Mouse (Mus musculus) limb, embryonic 11.5 days (tissue): ENCODE measurements around the gene Nup62. TPM values are rescaled to one million over a fixed set of nuclear protein-coding genes. Genes with fewer than 3 reads are reported as not detected.
A peak's percentile ranks its signal among the peaks of the same experiment; 100 is the strongest.

Source experiments
- ATAC-seq: fragments of 200-750 bp; cut with Nextera tagmentation; 2 replicates; pipeline ENCODE4 v1.8.0; 2017; ENCODE audit warnings: low read depth; ENCODE audit not compliant: insufficient number of reproducible peaks, low FRiP score, low TSS enrichment
- DNase-seq: peaks from one replicate; pipeline ENCODE4 v3.0.0-alpha.2; 2015; ENCODE audit warnings: low spot score
- H3K27ac ChIP-seq: fragments of 300-500 bp; sonication (generic); replicated peaks from 2 replicates; pipeline ENCODE4 v1.5.1; 2014; ENCODE audit warnings: low read depth, mild to moderate bottlenecking, low read length
- H3K27me3 ChIP-seq: fragments of 300-500 bp; sonication (generic); 2 replicates; pipeline ENCODE4 v1.6.1; 2014; ENCODE audit warnings: mild to moderate bottlenecking, low read length, mixed read lengths; ENCODE audit not compliant: control insufficient read depth, insufficient read depth
- H3K36me3 ChIP-seq: fragments of 300-500 bp; sonication (generic); 2 replicates; pipeline ENCODE4 v1.6.1; 2014; ENCODE audit warnings: mild to moderate bottlenecking, low read length, moderate library complexity, mixed read lengths; ENCODE audit not compliant: control insufficient read depth, insufficient read depth
- H3K4me1 ChIP-seq: fragments of 300-500 bp; sonication (generic); 2 replicates; pipeline ENCODE4 v1.6.1; 2014; ENCODE audit warnings: low read length, mixed read lengths; ENCODE audit not compliant: control insufficient read depth, insufficient read depth
- H3K4me2 ChIP-seq: fragments of 300-500 bp; sonication (generic); 2 replicates; pipeline ENCODE4 v1.6.1; 2014; ENCODE audit warnings: low read depth, mild to moderate bottlenecking, moderate library complexity; ENCODE audit not compliant: severe bottlenecking
- H3K4me3 ChIP-seq: fragments of 300-500 bp; sonication (generic); 2 replicates; pipeline ENCODE4 v1.5.1; 2014; ENCODE audit warnings: low read depth, low read length
- H3K9ac ChIP-seq: fragments of 300-500 bp; sonication (generic); 2 replicates; pipeline ENCODE4 v1.6.1; 2014; ENCODE audit warnings: mild to moderate bottlenecking, low read length
- H3K9me3 ChIP-seq: fragments of 300-500 bp; sonication (generic); 2 replicates; pipeline ENCODE4 v1.6.1; 2016; ENCODE audit warnings: low read length; ENCODE audit not compliant: control insufficient read depth
- WGBS: fragments of 180-500 bp; shearing (Covaris S2); extraction: QIAGEN DNeasy Blood & Tissue Kit; methylation state at CpG from one replicate; pipeline ENCODE4 v1.1.7; 2014; 5-methylcytosine and 5-hydroxymethylcytosine counted together
- polyA plus RNA-seq: library from polyadenylated mRNA; unstranded; fragments of >200 nt; fragmentation: Nextera tagmentation; extraction: Ambion mirVana; gene quantifications from 2 replicates; pipeline ENCODE4 v1.2.1, GENCODE M21; 2014

Gene Nup62
- polyA plus RNA-seq, 1 experiment from 2014 or later: 81.7 TPM

DNA sequence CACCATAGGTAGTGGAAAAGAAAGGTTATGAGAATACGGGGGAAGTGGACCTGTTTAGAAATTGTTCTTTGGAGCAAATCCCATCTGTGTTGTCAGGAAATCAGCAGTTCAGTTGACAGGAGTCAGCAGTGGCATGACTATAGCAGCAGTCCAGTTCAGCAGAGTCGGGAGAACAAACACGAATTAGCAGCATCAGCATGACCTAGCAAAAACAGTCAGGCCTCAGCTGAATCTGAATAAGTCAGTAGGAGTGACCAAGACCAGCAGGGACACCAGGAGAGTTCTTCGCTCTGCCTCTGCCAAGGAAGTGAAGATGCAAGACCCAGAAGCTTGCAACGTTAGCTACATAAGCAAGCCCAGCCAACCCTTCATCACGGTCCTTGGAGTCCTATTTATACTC lies 23.1 kb upstream of the Nup62 start:
- ATAC-seq (no peak), DNase-seq (no peak)
- H3K9me3 ChIP-seq: no peaks in the 10 kb centered on the region
- H3K27me3 ChIP-seq: no peaks in the 10 kb centered on the region
- H3K9ac ChIP-seq: no peak overlapping the region
- no peak overlapping the region for H3K27ac ChIP-seq
- WGBS: 84% methylated on average over 6 of the region's 6 CpGs
- H3K4me1 ChIP-seq: no peaks in the 10 kb centered on the region
- no peaks in the 10 kb centered on the region for H3K36me3 ChIP-seq
- no peak overlapping the region for H3K4me2 ChIP-seq
- H3K4me3 ChIP-seq: no peak overlapping the region

GRCm38 (mm10) chr7:44808927-44809326 lies 7.0 kb upstream of the Nup62 start:
- H3K27me3 ChIP-seq: no peaks in the 10 kb centered on the region
- no peaks in the 10 kb centered on the region for H3K4me1 ChIP-seq
- peaks cover under 1% of the 10 kb centered on the region; the same call in 1 of the 2 replicates for H3K36me3 ChIP-seq
- no peak for DNase-seq
- no peak overlapping the region for H3K9ac ChIP-seq
- ATAC-seq: no peak
- no peak overlapping the region for H3K27ac ChIP-seq
- H3K9me3 ChIP-seq: no peaks in the 10 kb centered on the region
- WGBS: 84% methylated on average over 2 of the region's 2 CpGs
- H3K4me3 ChIP-seq: no peak overlapping the region
- no peak overlapping the region for H3K4me2 ChIP-seq

GRCm38 (mm10) chr7:44809466-44809865 lies 6.4 kb upstream of the Nup62 start:
- no peaks in the 10 kb centered on the region for H3K4me1 ChIP-seq
- WGBS: 91% methylated on average over 3 of the region's 3 CpGs
- no peak overlapping the region for H3K4me3 ChIP-seq
- H3K9ac ChIP-seq: no peak overlapping the region
- H3K36me3 ChIP-seq: peaks cover 3% of the 10 kb centered on the region; the same call in 1 of the 2 replicates
- no peaks in the 10 kb centered on the region for H3K9me3 ChIP-seq
- DNase-seq: peak; percentile 8
- no peak for ATAC-seq
- no peak overlapping the region for H3K4me2 ChIP-seq
- H3K27ac ChIP-seq: no peak overlapping the region
- no peaks in the 10 kb centered on the region for H3K27me3 ChIP-seq

- Histone ChIP-seq H3K9me3 (no peaks in the 10 kb centered on the region), H3K27ac (no peak overlapping the region), H3K36me3 (peaks cover 3% of the 10 kb centered on the region; the same call in 1 of the 2 replicates), H3K27me3 (no peaks in the 10 kb centered on the region), H3K4me1 (no peaks in the 10 kb centered on the region; the same call in 1 of the 2 replicates), H3K4me3 (no peak overlapping the region), H3K4me2 (no peak overlapping the region), H3K9ac (no peak overlapping the region)
- ATAC-seq (no peak), DNase-seq (no peak)
- WGBS: 81% methylated on average over 4 of the region's 4 CpGs
These were observed 5.5 kb upstream of the Nup62 start for GRCm38 (mm10) chr7:44810365-44810764.

DNA sequence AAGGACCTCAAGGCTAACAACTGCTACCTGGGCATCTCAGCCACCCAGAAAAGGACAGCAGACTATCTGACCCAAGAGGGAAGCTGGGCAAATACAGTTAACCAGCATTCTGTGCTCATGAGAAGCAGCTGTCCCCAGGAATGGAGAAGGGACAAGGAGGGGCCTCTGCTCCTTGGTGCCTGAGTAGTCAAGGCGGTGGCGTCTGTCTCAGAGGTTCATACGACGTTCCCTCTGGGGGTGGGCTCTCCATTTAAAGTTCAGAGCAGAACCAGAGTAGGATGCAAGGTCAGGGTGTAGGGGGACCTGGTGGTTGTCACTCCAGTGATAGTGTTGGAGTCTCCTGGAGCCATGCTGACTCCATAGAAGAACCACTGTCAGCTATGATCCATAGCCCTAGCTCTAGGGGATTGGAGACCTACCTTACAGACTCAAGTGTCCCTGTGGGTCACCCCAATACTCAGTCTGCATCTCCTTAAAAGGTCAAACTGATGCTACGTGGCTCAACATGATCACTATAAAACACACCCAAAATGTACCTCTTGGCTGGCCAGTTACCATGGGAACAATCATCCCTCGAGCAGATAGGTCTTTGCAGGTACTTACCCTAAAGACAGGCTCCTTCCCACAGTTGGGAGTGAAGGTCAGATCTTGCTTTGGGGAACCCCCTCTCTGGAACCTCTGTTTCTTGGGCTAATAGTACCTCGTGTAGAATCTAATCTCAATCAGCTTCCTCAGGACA lies 4.9 kb upstream of the Nup62 start:
- Histone ChIP-seq H3K9me3 (no peaks in the 10 kb centered on the region), H3K27ac (no peak overlapping the region), H3K4me2 (no peak overlapping the region), H3K27me3 (no peaks in the 10 kb centered on the region), H3K9ac (no peak overlapping the region), H3K4me3 (no peak overlapping the region), H3K36me3 (peaks cover 3% of the 10 kb centered on the region; the same call in 1 of the 2 replicates), H3K4me1 (no peaks in the 10 kb centered on the region; the same call in 1 of the 2 replicates)
- DNase-seq: peak; percentile 15
- WGBS: 89% methylated on average over 7 of the region's 7 CpGs
- ATAC-seq: no peak

GRCm38 (mm10) chr7:44812651-44813325 lies 3.1 kb upstream of the Nup62 start:
- Histone ChIP-seq H3K4me3 (no peak overlapping the region), H3K9ac (no peak overlapping the region), H3K27me3 (no peaks in the 10 kb centered on the region), H3K4me2 (0 out of 2 replicates have a peak overlapping the region, but pooled peaks have one; percentile 0), H3K4me1 (peaks cover 5% of the 10 kb centered on the region), H3K9me3 (no peaks in the 10 kb centered on the region), H3K36me3 (peaks cover 3% of the 10 kb centered on the region; the same call in 1 of the 2 replicates), H3K27ac (no peak overlapping the region)
- 92% methylated on average over 20 of the region's 20 CpGs for WGBS
- DNase-seq: peak; percentile 16
- ATAC-seq: no peak

- H3K36me3 ChIP-seq: peaks cover 3% of the 10 kb centered on the region; the same call in 1 of the 2 replicates
These were observed 1.9 kb upstream of the Nup62 start for GRCm38 (mm10) chr7:44813985-44814384.

GRCm38 (mm10) chr7:44814423-44814822 lies 1.5 kb upstream of the Nup62 start:
- ATAC-seq: no peak
- no peak overlapping the region for H3K4me2 ChIP-seq
- H3K9ac ChIP-seq: no peak overlapping the region

More at GRCm38 (mm10) chr7:44813985-44814384, 1.9 kb upstream of the Nup62 start:
- peak; percentile 9 for DNase-seq
- Histone ChIP-seq H3K9ac (no peak overlapping the region), H3K27ac (no peak overlapping the region), H3K4me3 (no peak overlapping the region), H3K27me3 (no peaks in the 10 kb centered on the region), H3K4me1 (peaks cover 17% of the 10 kb centered on the region), H3K4me2 (no peak overlapping the region), H3K9me3 (no peaks in the 10 kb centered on the region)
- ATAC-seq: no peak
- WGBS: 90% methylated on average over 3 of the region's 3 CpGs

More at GRCm38 (mm10) chr7:44814423-44814822, 1.5 kb upstream of the Nup62 start:
- Histone ChIP-seq H3K36me3 (peaks cover 5% of the 10 kb centered on the region; the same call in 1 of the 2 replicates), H3K9me3 (no peaks in the 10 kb centered on the region), H3K27ac (no peak overlapping the region), H3K4me3 (no peak overlapping the region), H3K4me1 (peaks cover 19% of the 10 kb centered on the region), H3K27me3 (no peaks in the 10 kb centered on the region)
- WGBS: 85% methylated on average over 4 of the region's 4 CpGs
- DNase-seq: no peak
